Mouse (Mus musculus) NIH3T3 (cell line): ENCODE results near the gene Mga.

Source experiments
- DNase-seq: peaks from one replicate; pipeline ENCODE4 v3.0.0-alpha.2; 2012; ENCODE audit warnings: low read depth

Gene Mga

DNA sequence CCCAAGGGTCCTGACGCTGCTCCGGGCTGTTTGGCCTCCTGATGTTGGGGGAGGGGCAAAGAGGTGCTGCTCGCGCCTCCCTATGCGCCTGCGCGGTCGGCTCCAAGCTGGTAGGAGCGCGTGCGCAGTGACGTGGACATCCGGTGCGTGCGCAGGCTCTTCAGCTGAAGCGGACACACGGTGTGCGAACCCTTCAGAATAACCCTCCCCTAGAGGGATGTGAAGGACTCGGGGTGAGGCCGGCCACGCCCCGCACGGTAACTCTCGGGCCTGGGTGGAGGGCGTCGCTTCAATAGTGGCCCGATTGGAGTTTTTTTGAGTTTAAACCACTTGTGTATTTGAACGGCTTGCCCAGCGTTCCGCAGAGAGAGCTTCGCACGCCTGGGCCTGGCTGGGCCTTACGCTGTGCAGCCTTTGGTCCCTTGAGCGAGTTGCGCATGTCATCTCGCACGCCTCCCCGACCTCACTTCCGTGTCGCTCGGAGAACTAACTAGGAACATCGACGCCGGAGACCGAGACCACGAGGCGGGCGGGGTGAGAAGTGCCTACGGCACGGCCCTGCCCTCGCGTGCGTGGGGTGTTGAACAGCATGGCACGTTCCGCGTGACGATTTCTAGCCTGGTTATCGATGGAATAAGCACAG is at the start of gene Mga:
Gene Mga (plus strand): TSS at position 139 of the 643 bp plus-strand sequence.
- peak; percentile 100 for DNase-seq

DNA sequence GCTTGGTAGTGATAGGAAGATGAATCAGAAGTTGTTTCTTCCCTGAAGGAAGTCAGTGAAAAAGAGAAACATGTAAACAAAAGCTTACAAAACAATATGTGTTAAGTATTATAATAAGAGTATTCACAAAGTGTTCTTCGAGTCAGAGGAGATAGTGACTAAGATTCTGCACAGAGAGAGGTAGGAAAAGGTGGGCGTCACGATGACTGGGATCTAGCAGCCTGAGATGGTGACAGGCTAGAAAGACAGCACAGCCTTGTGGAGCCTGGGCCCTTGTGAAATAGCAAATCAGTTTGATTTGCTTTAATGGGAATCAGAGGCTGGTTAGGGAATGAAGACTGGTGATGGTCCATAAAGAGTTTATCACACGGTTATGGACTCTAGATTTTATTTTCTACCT is 43.2 kb upstream of the Mga start:
- no peak for DNase-seq

DNA sequence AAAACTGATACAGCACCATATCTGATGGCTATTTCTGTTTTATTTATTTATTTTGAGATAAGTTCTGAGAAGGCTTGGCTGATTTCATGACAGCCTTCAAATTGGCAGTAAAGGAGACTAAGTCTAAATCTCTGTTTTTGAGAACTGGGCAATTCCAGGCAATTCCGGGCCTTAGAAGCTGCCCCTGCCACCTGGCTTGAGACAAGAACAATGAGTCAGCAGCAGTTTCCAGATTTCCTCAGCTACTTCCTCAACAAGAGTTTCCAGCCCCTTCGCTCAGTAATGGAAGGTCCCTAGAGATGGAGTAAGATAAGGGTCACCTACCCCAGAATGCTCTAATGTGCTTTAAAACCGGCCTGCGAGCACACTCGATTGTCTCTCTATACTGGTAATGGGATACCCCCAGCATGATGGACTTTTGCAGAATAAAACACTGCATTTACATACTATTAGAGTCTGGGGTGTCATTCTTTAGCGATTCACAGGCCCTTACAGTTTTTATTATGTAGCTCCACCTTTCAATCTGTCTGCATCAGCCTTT is 41.6 kb upstream of the Mga start:
- DNase-seq = no peak

DNA sequence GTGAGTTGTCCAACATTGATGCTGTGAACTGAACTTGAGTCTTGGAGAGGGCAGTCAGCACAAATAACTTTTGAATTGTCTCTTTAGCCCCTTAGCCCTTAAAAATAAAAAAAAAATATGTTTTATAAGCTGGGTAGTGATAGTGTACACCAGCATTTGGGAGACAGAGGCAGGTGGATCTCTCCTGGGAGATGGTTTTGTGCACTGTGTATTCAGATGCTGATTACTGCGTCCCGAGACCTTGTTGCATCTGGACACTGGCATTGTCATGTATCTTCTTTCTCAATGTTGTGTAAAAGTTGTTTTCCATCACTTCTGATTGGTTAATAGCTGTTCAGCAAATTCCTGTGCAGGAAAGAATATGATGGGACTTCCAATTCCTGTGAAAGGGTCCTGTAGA is 39.7 kb upstream of the Mga start:
- DNase-seq = no peak

DNA sequence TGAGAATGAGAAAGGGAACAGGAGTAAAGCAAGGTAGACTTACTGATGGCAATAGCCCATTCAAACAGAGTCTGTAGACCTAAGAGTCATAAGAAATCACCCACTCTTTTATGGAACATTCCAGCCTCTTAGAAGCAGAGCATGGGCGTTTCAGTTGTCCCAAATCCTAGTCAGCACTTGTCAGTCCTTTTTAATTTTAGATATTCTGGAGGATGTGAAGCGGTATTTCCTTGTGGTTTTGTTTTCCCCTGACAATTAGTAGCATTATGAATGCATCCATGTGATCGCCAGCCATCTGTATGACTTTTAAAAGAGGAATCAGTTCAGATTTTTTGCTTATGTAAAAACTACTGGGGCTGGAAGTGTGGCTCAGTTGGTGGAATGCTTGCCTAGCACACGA is 32.5 kb upstream of the Mga start:
- DNase-seq = no peak

DNA sequence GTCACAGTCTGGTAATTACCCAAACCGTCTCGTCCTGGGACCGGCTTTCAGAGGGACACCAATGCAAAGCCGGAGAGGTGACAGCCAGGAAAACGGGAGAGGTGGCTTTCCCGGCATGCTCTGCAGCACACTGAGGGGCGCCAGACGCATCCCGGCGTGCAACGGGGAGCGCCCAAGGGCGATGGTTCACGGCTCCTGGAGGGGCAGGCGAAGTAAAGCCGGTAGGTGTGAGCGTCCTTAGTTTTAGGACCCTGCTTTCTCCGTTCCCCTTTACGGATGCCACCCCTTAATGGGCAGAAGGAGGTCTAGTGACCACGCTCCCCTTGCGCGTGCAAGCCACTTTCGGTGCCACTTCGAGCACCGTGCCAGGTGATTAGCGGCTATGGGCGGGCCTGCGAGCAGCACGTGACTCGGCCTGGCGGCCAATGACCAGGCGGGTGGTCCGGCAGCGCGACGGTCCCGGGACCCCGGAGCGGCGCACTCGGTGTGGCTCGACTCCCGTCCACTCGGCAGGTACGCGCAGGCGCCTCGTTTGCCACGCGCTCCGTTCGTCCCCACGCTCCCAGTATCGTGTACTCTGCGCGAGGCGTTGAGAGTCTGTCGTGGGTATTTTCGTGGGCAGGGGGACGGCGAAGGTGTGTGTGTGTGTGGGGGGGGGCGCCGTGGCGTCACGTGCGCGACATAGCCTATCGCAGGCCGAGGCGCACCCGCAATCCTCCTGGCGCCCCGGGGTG is 24.5 kb upstream of the Mga start:
- no peak for DNase-seq

DNA sequence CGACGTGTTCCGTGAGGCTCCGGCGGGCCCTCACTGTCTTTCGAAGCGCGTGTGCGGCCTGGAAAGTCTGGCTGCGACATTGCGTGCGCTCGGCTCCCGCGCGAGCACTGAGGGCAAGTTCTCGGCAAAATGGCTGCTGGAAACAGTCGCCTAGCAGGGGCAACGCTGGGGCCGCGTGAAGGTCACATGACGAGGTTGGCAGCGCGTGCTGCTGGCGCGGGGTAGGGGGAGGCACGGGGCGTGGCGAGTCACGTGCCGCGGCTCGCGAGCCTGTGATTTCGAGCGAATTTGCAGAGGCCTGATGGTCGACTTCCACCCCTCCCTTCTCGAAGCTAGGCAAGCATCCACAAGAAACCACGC is 23.9 kb upstream of the Mga start:
- DNase-seq = no peak

DNA sequence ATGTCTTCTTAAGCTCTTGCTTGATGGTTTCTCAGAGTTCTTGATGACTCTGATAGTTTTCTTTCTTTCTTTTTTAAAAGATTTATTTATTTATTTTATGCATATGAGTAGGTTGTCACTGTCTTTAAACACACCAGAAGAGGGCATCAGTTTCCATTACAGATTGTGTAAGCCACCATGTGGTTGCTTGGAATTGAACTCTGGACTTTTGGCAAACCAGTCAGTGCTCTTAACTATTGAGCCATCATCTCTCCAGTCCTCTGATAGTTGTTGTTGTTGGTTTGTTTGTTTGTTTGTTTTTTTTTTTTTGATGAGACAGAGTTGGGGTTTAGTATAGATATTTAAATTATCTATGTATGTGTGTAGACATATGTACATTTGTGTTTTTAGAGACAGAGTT is 21.0 kb upstream of the Mga start:
- no peak for DNase-seq

DNA sequence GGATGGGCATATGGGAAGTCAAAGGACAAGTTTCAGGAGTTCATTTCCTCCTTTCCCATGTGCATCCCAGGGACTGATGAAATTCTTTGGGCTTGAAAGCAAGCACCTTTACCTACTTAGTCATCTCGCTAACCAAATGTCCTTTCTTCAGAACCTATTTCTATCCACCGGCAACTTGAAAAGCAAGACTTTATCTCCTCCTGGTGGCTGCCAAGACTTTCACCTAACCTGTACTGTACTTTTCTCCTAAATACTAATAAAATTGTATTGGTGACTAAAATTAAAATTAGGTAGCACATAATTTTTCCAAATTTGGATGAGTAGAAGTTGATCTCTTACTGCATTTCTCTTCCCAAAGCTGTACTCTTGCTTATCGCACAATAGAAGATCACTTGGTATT is 9.8 kb upstream of the Mga start:
- peak; percentile 11 for DNase-seq

DNA sequence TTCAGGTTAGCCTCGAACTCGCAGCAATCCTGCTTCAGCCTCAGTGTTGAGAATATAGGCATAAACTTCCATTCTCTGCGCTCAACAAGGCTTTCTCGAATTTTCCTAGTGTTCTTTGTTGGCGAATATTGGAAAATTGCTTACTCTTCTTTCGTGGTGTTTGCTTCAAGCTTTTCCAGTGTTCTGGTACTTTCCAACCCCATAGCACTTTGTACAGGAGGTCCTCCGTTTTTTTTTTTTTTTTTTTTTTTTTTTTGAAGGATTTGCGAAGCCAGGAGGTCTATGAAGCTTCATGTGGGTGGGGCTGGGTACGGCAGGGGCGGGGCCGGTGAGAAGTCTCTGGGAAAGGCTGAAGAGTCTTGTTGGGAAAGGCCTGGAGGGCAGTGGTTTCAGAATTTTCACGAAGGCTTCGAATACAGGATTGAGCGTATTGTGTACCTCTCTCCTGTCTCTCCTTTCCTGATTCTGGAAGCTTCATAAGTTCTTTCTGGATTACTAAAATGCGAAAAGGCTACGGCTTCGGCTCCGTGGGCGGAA is 407 bp upstream of the Mga start:
- no peak for DNase-seq

DNA sequence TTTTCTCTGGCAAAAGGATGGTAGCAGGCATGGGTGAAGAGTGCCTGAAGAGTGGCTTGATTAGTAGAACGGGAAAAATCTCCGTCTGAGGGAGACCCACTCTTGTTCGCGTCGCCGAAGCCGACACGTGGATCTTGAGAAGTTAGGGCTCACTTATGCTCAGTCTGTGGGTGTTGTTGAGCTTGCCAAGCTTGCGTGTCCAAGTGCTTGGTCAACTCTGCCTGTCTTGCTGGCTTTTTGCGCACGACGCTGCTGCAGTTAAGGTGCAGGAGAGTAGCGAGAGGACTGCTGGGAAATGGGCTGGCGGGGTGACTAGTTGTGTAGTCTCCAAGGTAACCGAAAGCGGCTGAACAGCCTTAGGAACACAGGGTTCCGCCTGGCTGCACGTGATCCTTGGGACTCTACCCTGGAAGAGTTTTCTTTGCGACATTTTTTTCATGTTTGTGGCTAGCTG is 1.1 kb downstream of the Mga start:
- peak; percentile 78 for DNase-seq

DNA sequence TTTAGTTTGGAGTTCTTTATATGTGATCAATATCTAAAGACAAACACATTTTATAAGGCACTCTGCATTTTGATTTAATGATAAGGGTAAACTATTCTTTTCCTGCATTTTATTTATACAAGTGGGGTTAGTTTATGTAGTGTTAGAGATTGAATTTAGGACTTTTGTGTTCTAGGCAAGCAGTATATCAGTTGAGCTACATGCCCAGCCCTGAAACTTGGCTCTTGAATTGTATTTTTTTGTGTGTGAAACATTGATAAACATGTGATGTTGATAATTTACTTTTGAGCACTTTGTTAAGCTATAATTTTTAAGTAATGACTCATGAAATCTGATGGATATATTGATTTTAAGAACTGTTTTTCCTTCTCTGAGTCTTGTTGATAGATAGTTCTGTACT is 19.0 kb downstream of the Mga start:
- no peak for DNase-seq

DNA sequence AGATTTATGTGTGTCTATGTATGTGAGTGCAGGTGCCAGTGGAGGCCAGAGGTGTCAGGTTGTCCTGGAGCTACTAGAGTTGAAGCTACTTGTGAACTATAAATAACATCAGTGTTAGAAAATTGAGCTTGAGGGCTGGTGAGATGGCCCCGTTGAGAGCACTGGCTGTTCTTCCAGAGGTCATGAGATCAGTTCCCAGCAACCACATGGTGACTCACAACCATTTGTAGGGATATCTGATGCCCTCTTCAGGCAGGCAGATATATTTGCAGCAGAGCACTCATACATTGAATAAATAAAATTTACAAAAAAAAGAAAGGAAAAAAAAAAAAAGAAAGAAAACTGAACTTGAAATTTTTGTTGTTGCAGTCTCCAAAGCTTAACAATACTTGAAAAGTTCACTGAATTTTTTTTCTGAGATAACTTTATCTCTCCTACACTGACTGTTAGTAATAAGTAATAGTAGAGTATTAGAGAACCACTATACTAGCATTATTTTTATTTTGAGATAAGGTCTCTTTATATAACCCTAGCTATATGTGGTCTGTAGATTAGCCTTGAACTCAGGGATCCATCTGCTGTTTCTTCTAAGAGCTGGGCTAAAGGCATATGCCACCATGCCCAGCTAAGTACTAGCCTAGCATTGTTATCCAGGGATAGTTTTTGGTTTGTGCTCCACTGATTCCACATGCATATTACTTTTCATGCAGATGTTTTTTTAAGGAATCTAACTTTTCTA is 20.8 kb downstream of the Mga start:
- DNase-seq = no peak

DNA sequence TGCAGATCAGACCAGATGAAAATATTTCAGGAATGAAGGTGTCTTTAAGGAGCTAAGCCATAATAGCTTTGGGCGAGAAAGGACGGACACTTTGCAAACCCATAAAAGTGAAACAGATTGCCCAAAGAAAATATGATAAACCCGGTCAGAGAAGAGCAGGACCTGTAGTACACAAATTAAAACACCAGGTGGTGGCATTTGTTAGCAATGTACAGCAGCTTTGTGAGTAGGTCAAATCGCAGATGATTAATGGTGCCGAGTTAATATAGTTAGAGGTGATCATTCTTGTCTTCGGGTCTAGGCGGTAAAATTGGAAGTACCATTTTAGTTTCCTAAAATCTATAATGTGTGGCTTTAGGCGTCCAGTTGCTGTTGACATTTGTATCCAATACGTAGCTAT is 73.5 kb downstream of the Mga start:
- DNase-seq = peak; percentile 80

DNA sequence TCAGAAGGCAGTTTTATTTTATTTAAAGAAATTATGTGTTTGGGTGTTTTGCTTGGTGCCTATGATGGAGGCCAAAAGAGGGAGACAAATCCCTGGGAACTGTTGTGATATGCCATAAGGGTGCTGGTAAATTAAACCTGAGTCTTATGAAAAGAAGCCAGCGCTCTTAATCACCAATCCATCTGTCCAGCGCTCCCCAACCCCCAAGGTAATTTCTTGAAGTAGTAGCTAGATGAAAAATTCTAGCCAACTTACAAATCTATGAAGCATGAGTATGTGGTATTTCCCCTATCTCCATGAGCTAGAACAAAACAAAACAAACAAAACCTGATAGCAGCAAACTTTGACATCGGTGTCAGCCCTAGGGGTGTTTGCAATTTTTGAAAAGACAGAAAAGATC is 74.3 kb downstream of the Mga start:
- peak; percentile 57 for DNase-seq

DNA sequence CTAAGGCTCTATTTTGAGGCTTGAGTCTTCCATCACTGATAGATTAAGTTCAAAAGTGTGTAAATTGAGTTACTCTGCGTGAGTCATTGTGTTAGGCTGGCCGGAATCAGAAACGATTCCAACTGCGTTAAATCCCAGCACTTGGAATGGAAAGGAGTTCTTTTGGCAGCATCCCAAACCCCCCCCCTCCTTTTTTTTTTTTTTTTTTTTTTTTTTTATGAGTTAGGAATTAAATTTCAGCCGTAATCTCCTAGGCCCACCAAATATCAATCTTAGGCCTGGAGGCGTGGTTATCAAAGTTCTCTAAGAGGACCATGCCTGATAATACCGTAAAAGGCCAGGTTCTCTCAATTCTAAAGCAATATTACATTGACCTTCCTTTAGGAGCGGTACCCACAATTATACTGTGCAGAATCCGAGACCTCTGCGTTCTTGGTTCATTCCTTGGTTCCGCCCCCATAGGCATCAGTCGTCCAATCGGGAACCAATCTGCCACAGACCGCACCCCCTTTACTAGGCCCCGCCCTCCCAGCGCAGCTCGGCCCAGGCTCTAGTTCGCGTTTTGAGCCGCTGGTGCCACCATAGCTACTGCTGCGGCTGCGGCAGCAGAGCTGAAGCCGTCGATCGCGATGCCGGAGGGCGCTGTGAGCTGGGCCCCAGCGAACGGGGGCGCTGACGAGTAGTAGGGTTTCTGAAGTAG is 75.0 kb downstream of the Mga start:
- DNase-seq = peak; percentile 98

DNA sequence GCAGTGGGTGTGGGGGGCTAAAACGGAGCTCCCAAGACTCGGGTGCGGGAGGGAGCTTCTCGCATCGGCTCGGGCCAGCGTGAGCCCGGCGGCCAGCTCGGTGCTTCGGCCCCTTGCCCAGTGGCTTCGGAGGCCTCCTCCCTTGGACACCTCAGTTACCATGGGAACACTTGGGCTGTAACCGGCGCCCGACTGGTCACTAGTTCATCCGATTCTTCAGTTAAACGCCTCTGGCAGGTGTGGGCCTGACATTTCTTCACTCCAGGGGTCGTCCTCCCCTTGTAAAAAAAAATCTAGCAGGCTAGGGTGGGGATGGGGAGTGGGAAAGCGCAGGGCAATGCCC is 75.5 kb downstream of the Mga start, which contains the start of gene Mapkbp1:
Gene Mapkbp1 (plus strand): TSS at position 163 of the 343 bp plus-strand sequence.
- no peak for DNase-seq

DNA sequence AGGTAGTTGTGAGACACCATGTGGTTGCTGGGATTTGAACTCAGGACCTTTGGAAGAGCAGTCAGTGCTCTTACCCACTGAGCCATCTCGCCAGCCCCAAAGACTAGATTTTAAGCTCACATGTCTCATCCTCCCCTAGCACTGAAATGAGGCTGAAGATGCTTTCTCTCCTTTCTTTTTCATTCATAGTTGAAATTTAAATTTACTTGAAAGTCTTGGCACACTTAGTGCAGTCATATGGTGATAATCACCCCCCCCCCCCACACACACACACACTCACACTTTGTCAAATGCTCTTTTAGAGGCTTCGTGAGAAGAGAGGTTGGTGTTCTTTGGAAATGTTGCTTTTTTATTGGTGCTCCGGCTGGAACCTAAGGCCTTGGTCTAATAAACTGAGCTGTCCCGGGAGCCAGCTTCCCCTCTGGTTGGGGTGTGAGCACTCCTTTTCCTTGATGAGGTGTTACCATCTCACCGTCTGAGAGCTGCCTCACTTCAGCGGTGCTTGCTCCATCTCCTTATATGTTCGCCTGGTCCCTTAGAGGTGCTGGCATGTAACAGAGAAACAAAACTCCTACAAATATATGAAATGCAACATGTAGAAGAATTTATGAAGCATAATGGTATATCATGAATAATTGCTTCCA is 83.4 kb downstream of the Mga start:
- DNase-seq = no peak

DNA sequence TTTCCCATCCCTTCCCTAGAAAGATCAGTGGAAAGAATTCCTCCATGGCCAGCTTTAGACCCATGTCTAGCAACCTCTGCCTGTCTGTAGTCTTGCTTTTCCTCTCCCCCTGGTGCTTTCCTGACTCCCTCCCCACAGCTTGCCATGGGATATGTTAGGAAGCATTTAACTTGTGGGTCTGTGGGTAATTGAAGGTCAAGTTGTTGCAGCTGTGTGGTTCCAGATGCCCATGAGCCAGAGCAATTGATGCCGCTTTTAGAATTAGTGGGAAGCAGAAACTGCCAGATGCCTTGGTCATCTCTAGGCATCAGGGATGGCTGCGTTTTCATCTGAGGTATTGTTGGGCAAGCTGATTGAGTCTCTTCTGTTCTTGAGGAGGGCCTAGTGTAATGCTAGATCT is 84.6 kb downstream of the Mga start:
- peak; percentile 7 for DNase-seq

DNA sequence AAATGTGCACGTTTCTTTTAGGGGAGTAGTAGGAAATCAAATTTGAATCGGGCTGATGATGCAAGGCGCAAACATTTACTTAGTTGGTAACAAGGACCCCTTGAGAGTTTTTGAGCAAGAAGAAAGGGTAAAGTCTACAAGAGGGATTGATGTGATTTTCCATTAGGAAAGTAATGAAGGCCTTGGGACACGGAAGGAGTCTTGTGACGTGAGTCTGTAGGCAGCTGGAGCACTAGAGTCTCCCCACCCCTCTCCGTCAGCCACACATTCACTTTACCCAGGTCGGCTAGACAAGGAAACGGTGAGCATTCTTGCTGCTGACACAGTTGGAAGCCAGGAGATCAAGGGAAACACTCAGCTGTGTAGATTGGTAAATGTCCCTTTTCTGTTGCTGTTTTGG is 88.8 kb downstream of the Mga start:
- no peak for DNase-seq

DNA sequence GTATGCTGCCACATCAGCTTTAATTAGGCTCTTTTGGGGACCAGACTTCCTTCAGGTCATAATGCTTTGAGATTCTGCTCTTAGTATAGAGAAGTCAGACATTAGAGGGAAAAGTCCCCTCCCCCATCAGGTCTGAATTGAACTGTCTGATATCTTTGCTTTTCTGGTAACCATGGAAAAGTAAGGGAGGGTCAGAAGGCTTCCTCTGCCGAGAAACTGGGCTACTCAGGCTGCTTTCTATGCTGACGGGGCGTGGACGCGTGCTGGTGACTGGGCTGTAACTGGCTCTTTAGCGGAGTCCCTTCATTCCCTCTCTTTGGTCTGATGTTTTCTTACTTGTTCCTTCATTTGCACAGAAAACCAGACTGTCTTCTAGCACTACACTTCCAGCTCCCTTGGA is 89.3 kb downstream of the Mga start:
- DNase-seq = no peak

DNA sequence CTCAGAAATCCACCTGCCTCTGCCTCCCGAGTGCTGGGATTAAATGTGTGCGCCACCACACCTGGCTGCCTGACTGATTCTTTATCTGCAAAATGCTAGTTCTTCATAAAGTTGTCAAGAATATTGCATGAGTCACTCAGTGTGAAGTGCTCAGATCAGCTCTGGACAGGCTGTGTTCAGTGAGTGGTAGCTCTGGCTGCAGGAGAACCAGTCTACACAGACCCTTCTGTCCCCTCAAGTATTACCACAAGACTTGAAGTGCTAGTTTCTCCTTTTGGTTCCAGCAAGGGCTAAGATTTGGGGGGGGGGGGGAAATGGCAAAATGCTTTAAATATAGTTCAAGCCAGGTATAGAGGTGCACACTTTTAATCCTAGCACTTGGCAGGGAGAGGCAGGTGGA is 90.4 kb downstream of the Mga start:
- DNase-seq = no peak
